In genomic region chr3:138118392-138118791, GRCm38 (mm10) we compare ENCODE assay signal across 28 mouse cellular contexts. TPM values are rescaled to one million over a fixed set of nuclear protein-coding genes. Genes with fewer than 3 reads are reported as not detected.
A peak's percentile ranks its signal among the peaks of the same experiment; 100 is the strongest.
DNase-seq lines count a peak whose midpoint lies in the region; ATAC-seq and TF ChIP-seq lines count a peak whose summit lies in the region.
"Had no signal": no experiment of that assay in that cellular context is flagged by ENCODE, and none has a peak within 500 bp of the region (broad histone marks: within the 10 kb centered on the region; RNA-seq: fewer than 3 reads in every experiment).

No protein-coding gene starts in this region.

- H3K27me3 ChIP-seq in heart, adult 2 months (ENCODE audit: control insufficient read depth, insufficient read depth, low read length) = no peaks in the 10 kb centered on the region
- no peaks in the 10 kb centered on the region for H3K27me3 ChIP-seq in heart, embryonic 16.5 days (ENCODE audit: control insufficient read depth, insufficient read depth, low read length)
- no peaks in the 10 kb centered on the region for H3K27me3 ChIP-seq in lung, embryonic 15.5 days
- H3K27me3 ChIP-seq in stomach, postnatal 0 days (ENCODE audit: control insufficient read depth, insufficient read depth, low read length) = no peaks in the 10 kb centered on the region
- H3K27me3 ChIP-seq: stomach, embryonic 15.5 days had no signal

- H3K36me3 ChIP-seq in heart, adult 2 months (ENCODE audit: control insufficient read depth, insufficient read depth, low read length) = peaks cover 10% of the 10 kb centered on the region
- no peaks in the 10 kb centered on the region for H3K36me3 ChIP-seq in heart, embryonic 16.5 days (ENCODE audit: control insufficient read depth, insufficient read depth)
- H3K36me3 ChIP-seq in lung, embryonic 15.5 days = no peaks in the 10 kb centered on the region
- no peaks in the 10 kb centered on the region for H3K36me3 ChIP-seq in stomach, postnatal 0 days (ENCODE audit: control insufficient read depth, insufficient read depth, low read length)
- H3K36me3 ChIP-seq: midbrain, embryonic 10.5 days; stomach, embryonic 15.5 days had no signal

- intact Hi-C loops in heart, adult 2 months (cut with DNase I) = no loop called here
- intact Hi-C loops in heart, postnatal 14 days (cut with DNase I) = no loop called here
- intact Hi-C loops in left cerebral cortex, postnatal 25 days (cut with DNase I) = no loop called here

- no peak overlapping the region for H3K4me3 ChIP-seq in heart, adult 2 months
- no peak overlapping the region for H3K4me3 ChIP-seq in heart, embryonic 16.5 days (ENCODE audit: low read length)
- H3K4me3 ChIP-seq in lung, embryonic 15.5 days = no peak overlapping the region
- no peak overlapping the region for H3K4me3 ChIP-seq in stomach, postnatal 0 days (ENCODE audit: low read depth, low read length)
- H3K4me3 ChIP-seq: layer of hippocampus, adult 2 months; midbrain, embryonic 10.5 days; stomach, embryonic 15.5 days had no signal

- peaks cover 10% of the 10 kb centered on the region for H3K4me1 ChIP-seq in heart, adult 2 months (ENCODE audit: control insufficient read depth, insufficient read depth, low read length)
- H3K4me1 ChIP-seq in heart, embryonic 16.5 days (ENCODE audit: control insufficient read depth, insufficient read depth, low read length) = peaks cover 33% of the 10 kb centered on the region
- H3K4me1 ChIP-seq in lung, embryonic 15.5 days = no peaks in the 10 kb centered on the region
- H3K4me1 ChIP-seq in stomach, postnatal 0 days (replicated peaks; ENCODE audit: control insufficient read depth, insufficient read depth) = no peaks in the 10 kb centered on the region
- H3K4me1 ChIP-seq: midbrain, embryonic 10.5 days; stomach, embryonic 15.5 days had no signal

- peak overlapping the region; percentile 48 for H3K4me2 ChIP-seq in heart, embryonic 16.5 days (ENCODE audit: low read depth, low read length)
- peak overlapping the region; percentile 5; the same call in 1 of the 2 replicates for H3K4me2 ChIP-seq in lung, embryonic 15.5 days
- no peak overlapping the region for H3K4me2 ChIP-seq in stomach, postnatal 0 days (replicated peaks; ENCODE audit: low read depth)
- H3K4me2 ChIP-seq: stomach, embryonic 15.5 days had no signal

- no peak for TF ChIP-seq CTCF in heart, adult 2 months (IDR thresholded peaks at IDR 0.05)
- no peak for TF ChIP-seq CTCF in stomach, postnatal 0 days (IDR thresholded peaks at IDR 0.05; ENCODE audit: low read depth)

- no peak for TF ChIP-seq POLR2A in heart, adult 2 months (IDR thresholded peaks at IDR 0.05; ENCODE audit: insufficient read depth, low read depth, low read length)

- WGBS in heart, adult 2 months = 34% methylated on average over 6 of the region's 6 CpGs
- WGBS in heart, embryonic 16.5 days = 59% methylated on average over 6 of the region's 6 CpGs
- 48% methylated on average over 6 of the region's 6 CpGs for WGBS in lung, embryonic 15.5 days
- whole genome bisulfite sequencing in stomach, postnatal 0 days = 69% methylated on average over 6 of the region's 6 CpGs

- no peak for ATAC-seq in heart, embryonic 16.5 days (replicated peaks; ENCODE audit: extremely low read depth, insufficient read depth, low FRiP score)
- no peak for ATAC-seq in lung, embryonic 15.5 days (ENCODE audit: borderline replicate concordance, extremely low read depth, low FRiP score, low TSS enrichment)
- ATAC-seq in stomach, postnatal 0 days (ENCODE audit: low FRiP score, low TSS enrichment) = peak; percentile 74
- ATAC-seq: forebrain, postnatal 0 days; hindbrain, embryonic 16.5 days had no signal

- H3K27ac ChIP-seq in heart, adult 2 months = peak overlapping the region; percentile 68
- H3K27ac ChIP-seq in heart, embryonic 16.5 days (ENCODE audit: low read length) = peak overlapping the region; percentile 87
- no peak overlapping the region for H3K27ac ChIP-seq in lung, embryonic 15.5 days
- H3K27ac ChIP-seq in stomach, postnatal 0 days (replicated peaks) = peak overlapping the region; percentile 56
- H3K27ac ChIP-seq: layer of hippocampus, adult 2 months; midbrain, embryonic 10.5 days; stomach, embryonic 15.5 days had no signal

- no peaks in the 10 kb centered on the region for H3K9me3 ChIP-seq in heart, embryonic 16.5 days (replicated peaks; ENCODE audit: control insufficient read depth, low read length)
- H3K9me3 ChIP-seq in lung, embryonic 15.5 days = no peaks in the 10 kb centered on the region
- H3K9me3 ChIP-seq in stomach, postnatal 0 days (ENCODE audit: control insufficient read depth, low read length) = no peaks in the 10 kb centered on the region
- H3K9me3 ChIP-seq: midbrain, embryonic 10.5 days; stomach, embryonic 15.5 days had no signal

- H3K9ac ChIP-seq in heart, adult 2 months (ENCODE audit: low read depth, low read length) = no peak overlapping the region
- no peak overlapping the region; the same call in 1 of the 2 replicates for H3K9ac ChIP-seq in heart, embryonic 16.5 days (ENCODE audit: low read length)
- H3K9ac ChIP-seq in lung, embryonic 15.5 days = no peak overlapping the region
- H3K9ac ChIP-seq in stomach, postnatal 0 days (ENCODE audit: low read length) = no peak overlapping the region
- H3K9ac ChIP-seq: forebrain, postnatal 0 days; stomach, embryonic 15.5 days had no signal

- no peak for TF ChIP-seq EP300 in heart, adult 2 months (IDR thresholded peaks at IDR 0.05; ENCODE audit: insufficient read depth, low read depth, low read length)
- no peak for TF ChIP-seq EP300 in stomach, postnatal 0 days (optimal IDR thresholded peaks at IDR 0.05)

- no peak for DNase-seq in heart, adult 2 months
- DNase-seq in heart, postnatal 14 days = no peak
- DNase-seq in heart, adult 11 months = no peak
- DNase-seq in lung, postnatal 4 days = no peak
- DNase-seq in stomach, postnatal 0 days (ENCODE audit: low spot score) = no peak
- DNase-seq in left cerebral cortex, postnatal 25 days (ENCODE audit: low spot score in 2 of 2) = no peak
- DNase-seq: adrenal gland, postnatal 25 days; cerebellum, adult 18-20 months; cerebellum, postnatal 25 days; embryo, embryonic 11 days; forebrain, postnatal 0 days; kidney, postnatal 10 days; layer of hippocampus, postnatal 36 days; left cerebral cortex, postnatal 4 days; liver; lung, postnatal 36 days; right cerebral cortex, postnatal 25 days; thymus, adult 2 months had no signal

- no peaks in the 10 kb centered on the region for H3K79me2 ChIP-seq in heart, adult 2 months (replicated peaks; ENCODE audit: control insufficient read depth, insufficient read depth, low read length)

RNA-seq across cellular contexts. Expression of gene Trmt10a, which starts 24.9 kb away (rescaled TPM):
- 1 to 10 TPM; 3.2 to 3.8 TPM for total RNA-seq in heart, adult 2 months (2021)
- polyA plus RNA-seq in heart, adult 2 months (2012; rRNA removed) = 0.47 and 1.3 TPM in 2 replicates
- total RNA-seq in heart, postnatal 14 days (2021) = 1 to 10 TPM; 1.6 to 3.4 TPM
- polyA plus RNA-seq in heart, embryonic 16.5 days (2015; fragmentation: Nextera tagmentation; extraction: Ambion mirVana) = 5.2 and 7.0 TPM in 2 replicates
- polyA plus RNA-seq in lung, embryonic 15.5 days (2015; fragmentation: Nextera tagmentation; extraction: Ambion mirVana) = 11.4 and 12.1 TPM in 2 replicates
- 4.5 and 5.3 TPM in 2 replicates for polyA plus RNA-seq in stomach, postnatal 0 days (2015; fragmentation: Nextera tagmentation; extraction: Ambion mirVana)
- total RNA-seq in left cerebral cortex, postnatal 25 days (2021) = 1 to 10 TPM; 5.8 to 7.3 TPM

RNA-seq across cellular contexts. Expression of gene Mttp, which starts 26.4 kb away (rescaled TPM):
- total RNA-seq in heart, adult 2 months (2021) = 1 to 10 TPM; 5.9 to 6.9 TPM
- polyA plus RNA-seq in heart, adult 2 months (2012; rRNA removed) = 2.0 and 3.0 TPM in 2 replicates
- total RNA-seq in heart, postnatal 14 days (2021) = 1 to 10 TPM; 5.8 to 6.9 TPM
- 6.5 and 7.9 TPM in 2 replicates for polyA plus RNA-seq in heart, embryonic 16.5 days (2015; fragmentation: Nextera tagmentation; extraction: Ambion mirVana)
- polyA plus RNA-seq in lung, embryonic 15.5 days (2015; fragmentation: Nextera tagmentation; extraction: Ambion mirVana) = 7.4 and 7.6 TPM in 2 replicates
- polyA plus RNA-seq in stomach, postnatal 0 days (2015; fragmentation: Nextera tagmentation; extraction: Ambion mirVana) = 14.1 TPM in 2 replicates
- 1 to 10 TPM; 6.0 to 6.2 TPM for total RNA-seq in left cerebral cortex, postnatal 25 days (2021)

RNA-seq across cellular contexts. Expression of gene Gm5105, which starts 51.2 kb away (rescaled TPM):
- 1 to 10 TPM in 1 of 2 experiments, under 1 TPM in 1; 0.77 to 1.4 TPM for total RNA-seq in heart, adult 2 months (2021)
- polyA plus RNA-seq in heart, adult 2 months (2012; rRNA removed) = 1.4 and 2.0 TPM in 2 replicates
- total RNA-seq in heart, postnatal 14 days (2021) = under 1 TPM; 0.85 to 0.93 TPM
- 0.36 and 0.45 TPM in 2 replicates for polyA plus RNA-seq in heart, embryonic 16.5 days (2015; fragmentation: Nextera tagmentation; extraction: Ambion mirVana)
- polyA plus RNA-seq in lung, embryonic 15.5 days (2015; fragmentation: Nextera tagmentation; extraction: Ambion mirVana) = 0.13 and 0.15 TPM in 2 replicates
- 0.06 TPM in 1 of 2 replicates, not detected in the other for polyA plus RNA-seq in stomach, postnatal 0 days (2015; fragmentation: Nextera tagmentation; extraction: Ambion mirVana)
- under 1 TPM in 1 of 2 experiments, not detected in 1; 0.21 TPM for total RNA-seq in left cerebral cortex, postnatal 25 days (2021)
- total RNA-seq: adrenal gland, postnatal 25 days; hematopoietic stem cell, adult 5-6 weeks; left cerebral cortex, postnatal 4 days; MEL; midbrain, postnatal 0 days had no signal
- polyA plus RNA-seq: liver, embryonic 16.5 days; midbrain, embryonic 10.5 days; stomach, embryonic 15.5 days; thymus, adult 2 months had no signal

RNA-seq across cellular contexts. Expression of gene 1110002E22Rik, which starts 53.5 kb away (rescaled TPM):
- 10 to 100 TPM; 48.1 to 48.8 TPM for total RNA-seq in heart, adult 2 months (2021)
- 14.7 and 22.9 TPM in 2 replicates for polyA plus RNA-seq in heart, adult 2 months (2012; rRNA removed)
- total RNA-seq in heart, postnatal 14 days (2021) = 10 to 100 TPM; 51.9 to 53.7 TPM
- polyA plus RNA-seq in heart, embryonic 16.5 days (2015; fragmentation: Nextera tagmentation; extraction: Ambion mirVana) = 18.7 and 19.1 TPM in 2 replicates
- polyA plus RNA-seq in lung, embryonic 15.5 days (2015; fragmentation: Nextera tagmentation; extraction: Ambion mirVana) = 0.48 and 0.64 TPM in 2 replicates
- polyA plus RNA-seq in stomach, postnatal 0 days (2015; fragmentation: Nextera tagmentation; extraction: Ambion mirVana) = 0.04 and 0.07 TPM in 2 replicates
- 1 to 10 TPM; 2.6 to 2.7 TPM for total RNA-seq in left cerebral cortex, postnatal 25 days (2021)
